Mouse (Mus musculus) heart, embryonic 13.5 days (tissue): Measurements from ENCODE around the gene Phactr3. TPM values are rescaled to one million over a fixed set of nuclear protein-coding genes. Genes with fewer than 3 reads are reported as not detected.

Source experiments
- ATAC-seq: fragments of 200-750 bp; cut with Nextera tagmentation; 2 replicates; pipeline ENCODE4 v1.8.0; 2017; ENCODE audit warnings: moderate TSS enrichment; ENCODE audit not compliant: insufficient number of reproducible peaks, low FRiP score, low TSS enrichment; ENCODE audit errors: extremely low read depth
- H3K27ac ChIP-seq: fragments of 300-500 bp; sonication (generic); replicated peaks from 2 replicates; pipeline ENCODE4 v1.5.1; 2015; ENCODE audit warnings: moderate library complexity, mild to moderate bottlenecking, inconsistent platforms
- H3K27me3 ChIP-seq: fragments of 300-500 bp; sonication (generic); replicated peaks from 2 replicates; pipeline ENCODE4 v1.6.1; 2015; ENCODE audit warnings: mild to moderate bottlenecking, inconsistent platforms
- H3K36me3 ChIP-seq: fragments of 300-500 bp; sonication (generic); 2 replicates; pipeline ENCODE4 v1.6.1; 2015; ENCODE audit warnings: mild to moderate bottlenecking, inconsistent platforms
- H3K4me1 ChIP-seq: fragments of 300-500 bp; sonication (generic); 2 replicates; pipeline ENCODE4 v1.6.1; 2015; ENCODE audit warnings: inconsistent platforms
- H3K4me2 ChIP-seq: fragments of 300-500 bp; sonication (generic); 2 replicates; pipeline ENCODE4 v1.6.1; 2015; ENCODE audit warnings: inconsistent platforms, mild to moderate bottlenecking, moderate library complexity
- H3K4me3 ChIP-seq: fragments of 300-500 bp; sonication (generic); 2 replicates; pipeline ENCODE4 v1.5.1; 2015; ENCODE audit warnings: moderate library complexity, mild to moderate bottlenecking, inconsistent platforms
- H3K9ac ChIP-seq: fragments of 300-500 bp; sonication (generic); 2 replicates; pipeline ENCODE4 v1.6.1; 2015; ENCODE audit warnings: inconsistent platforms, mild to moderate bottlenecking, moderate library complexity
- H3K9me3 ChIP-seq: fragments of 300-500 bp; sonication (generic); 2 replicates; pipeline ENCODE4 v1.6.1; 2016; ENCODE audit warnings: inconsistent platforms
- whole genome bisulfite sequencing: fragments of 180-500 bp; shearing (Covaris S2); methylation state at CpG from one replicate; pipeline ENCODE4 v1.1.7; 2015; ENCODE audit warnings: mixed read lengths; 5-methylcytosine and 5-hydroxymethylcytosine counted together
- polyA plus RNA-seq: library from polyadenylated mRNA; unstranded; fragments of >200 nt; fragmentation: Nextera tagmentation; extraction: Ambion mirVana; gene quantifications from 2 replicates; pipeline ENCODE4 v1.2.1, GENCODE M21; 2015

The Phactr3 gene
- polyA plus RNA-seq, 1 experiment from 2014 or later: 6.8 TPM

- Histone ChIP-seq H3K9me3 (peaks cover 6% of the 10 kb centered on the region), H3K4me3 (no peak overlapping the region), H3K27ac (no peak overlapping the region), H3K36me3 (no peaks in the 10 kb centered on the region), H3K4me2 (no peak overlapping the region), H3K9ac (no peak overlapping the region), H3K4me1 (peaks cover 7% of the 10 kb centered on the region; the same call in 1 of the 2 replicates), H3K27me3 (no peaks in the 10 kb centered on the region)
- WGBS: 67% methylated on average over 5 of the region's 5 CpGs
- ATAC-seq: no peak
These were observed 114.7 kb downstream of the Phactr3 start for GRCm38 (mm10) chr2:178233487-178233886.

GRCm38 (mm10) chr2:178237056-178237455, 118.3 kb downstream of the Phactr3 start:
- Histone ChIP-seq H3K4me2 (no peak overlapping the region), H3K4me1 (peaks cover 7% of the 10 kb centered on the region; the same call in 1 of the 2 replicates), H3K9me3 (no peaks in the 10 kb centered on the region), H3K9ac (no peak overlapping the region), H3K36me3 (no peaks in the 10 kb centered on the region), H3K27me3 (no peaks in the 10 kb centered on the region), H3K4me3 (no peak overlapping the region), H3K27ac (no peak overlapping the region)
- WGBS: 58% methylated on average over 3 of the region's 3 CpGs
- no peak for ATAC-seq

- H3K4me2 ChIP-seq: no peak overlapping the region
- H3K36me3 ChIP-seq: no peaks in the 10 kb centered on the region
- no peak overlapping the region for H3K4me3 ChIP-seq
- ATAC-seq: no peak
- no peaks in the 10 kb centered on the region for H3K9me3 ChIP-seq
- peaks cover 14% of the 10 kb centered on the region for H3K4me1 ChIP-seq
- no peaks in the 10 kb centered on the region for H3K27me3 ChIP-seq
- WGBS: 57% methylated on average over 2 of the region's 2 CpGs
- no peak overlapping the region for H3K9ac ChIP-seq
- H3K27ac ChIP-seq: no peak overlapping the region
These were observed 119.7 kb downstream of the Phactr3 start for GRCm38 (mm10) chr2:178238503-178238902.

- Histone ChIP-seq H3K9me3 (no peaks in the 10 kb centered on the region), H3K27ac (no peak overlapping the region)
- WGBS: 68% methylated on average over 8 of the region's 8 CpGs
These were observed 122.1 kb downstream of the Phactr3 start for GRCm38 (mm10) chr2:178240886-178241285.

GRCm38 (mm10) chr2:178241374-178241773, 122.6 kb downstream of the Phactr3 start:
- H3K9ac ChIP-seq: no peak overlapping the region
- no peaks in the 10 kb centered on the region for H3K9me3 ChIP-seq
- no peak for ATAC-seq
- 51% methylated on average over 3 of the region's 3 CpGs for WGBS
- no peaks in the 10 kb centered on the region for H3K36me3 ChIP-seq
- no peaks in the 10 kb centered on the region for H3K27me3 ChIP-seq
- H3K27ac ChIP-seq: no peak overlapping the region
- no peak overlapping the region for H3K4me2 ChIP-seq
- peaks cover 14% of the 10 kb centered on the region for H3K4me1 ChIP-seq
- no peak overlapping the region for H3K4me3 ChIP-seq

More at GRCm38 (mm10) chr2:178240886-178241285, 122.1 kb downstream of the Phactr3 start:
- peaks cover 14% of the 10 kb centered on the region for H3K4me1 ChIP-seq
- H3K4me2 ChIP-seq: no peak overlapping the region
- no peak overlapping the region for H3K4me3 ChIP-seq
- no peak overlapping the region for H3K9ac ChIP-seq
- H3K36me3 ChIP-seq: no peaks in the 10 kb centered on the region
- H3K27me3 ChIP-seq: no peaks in the 10 kb centered on the region
- ATAC-seq: no peak

- Histone ChIP-seq H3K4me3 (no peak overlapping the region), H3K27ac (no peak overlapping the region), H3K27me3 (no peaks in the 10 kb centered on the region), H3K9ac (no peak overlapping the region), H3K4me1 (peaks cover 14% of the 10 kb centered on the region; the same call in 1 of the 2 replicates), H3K36me3 (no peaks in the 10 kb centered on the region), H3K9me3 (no peaks in the 10 kb centered on the region), H3K4me2 (no peak overlapping the region)
- no peak for ATAC-seq
- 34% methylated on average over 3 of the region's 3 CpGs for WGBS
These were observed 124.2 kb downstream of the Phactr3 start for GRCm38 (mm10) chr2:178242996-178243395.

GRCm38 (mm10) chr2:178244866-178245265, 126.1 kb downstream of the Phactr3 start:
- Histone ChIP-seq H3K36me3 (no peaks in the 10 kb centered on the region), H3K4me3 (no peak overlapping the region), H3K27ac (no peak overlapping the region), H3K9ac (no peak overlapping the region), H3K9me3 (no peaks in the 10 kb centered on the region), H3K4me1 (peaks cover 14% of the 10 kb centered on the region; the same call in 1 of the 2 replicates), H3K27me3 (no peaks in the 10 kb centered on the region), H3K4me2 (no peak overlapping the region)
- 71% methylated on average over 1 of the region's 1 CpGs for WGBS
- no peak for ATAC-seq

- no peaks in the 10 kb centered on the region for H3K36me3 ChIP-seq
- ATAC-seq: no peak
- WGBS: 76% methylated on average over 5 of the region's 5 CpGs
These were observed 127.1 kb downstream of the Phactr3 start for GRCm38 (mm10) chr2:178245841-178246240.

GRCm38 (mm10) chr2:178246767-178247166, 128.0 kb downstream of the Phactr3 start:
- WGBS: 40% methylated on average over 4 of the region's 4 CpGs
- Histone ChIP-seq H3K27me3 (0 out of 2 replicates have a peak, but pooled peaks cover 2% of the 10 kb centered on the region), H3K4me3 (no peak overlapping the region), H3K4me2 (no peak overlapping the region), H3K9me3 (no peaks in the 10 kb centered on the region), H3K27ac (no peak overlapping the region), H3K9ac (no peak overlapping the region), H3K4me1 (peaks cover 14% of the 10 kb centered on the region; the same call in 1 of the 2 replicates), H3K36me3 (no peaks in the 10 kb centered on the region)
- ATAC-seq: no peak

More at GRCm38 (mm10) chr2:178245841-178246240, 127.1 kb downstream of the Phactr3 start:
- Histone ChIP-seq H3K27ac (no peak overlapping the region), H3K9me3 (no peaks in the 10 kb centered on the region), H3K4me3 (no peak overlapping the region), H3K4me2 (no peak overlapping the region), H3K4me1 (peaks cover 14% of the 10 kb centered on the region; the same call in 1 of the 2 replicates), H3K9ac (no peak overlapping the region), H3K27me3 (no peaks in the 10 kb centered on the region)

GRCm38 (mm10) chr2:178247274-178247673, 128.5 kb downstream of the Phactr3 start:
- H3K4me2 ChIP-seq: no peak overlapping the region
- no peak overlapping the region for H3K27ac ChIP-seq
- H3K9ac ChIP-seq: no peak overlapping the region
- 0 out of 2 replicates have a peak, but pooled peaks cover 6% of the 10 kb centered on the region for H3K27me3 ChIP-seq
- ATAC-seq: no peak
- no peaks in the 10 kb centered on the region for H3K36me3 ChIP-seq
- peaks cover 14% of the 10 kb centered on the region; the same call in 1 of the 2 replicates for H3K4me1 ChIP-seq
- H3K9me3 ChIP-seq: no peaks in the 10 kb centered on the region
- WGBS: 52% methylated on average over 8 of the region's 8 CpGs
- no peak overlapping the region for H3K4me3 ChIP-seq

GRCm38 (mm10) chr2:178257117-178257825, 138.5 kb downstream of the Phactr3 start:
- no peak for ATAC-seq
- H3K36me3 ChIP-seq: no peaks in the 10 kb centered on the region
- no peak overlapping the region for H3K4me3 ChIP-seq
- no peaks in the 10 kb centered on the region for H3K9me3 ChIP-seq
- peaks cover 4% of the 10 kb centered on the region; the same call in 1 of the 2 replicates for H3K27me3 ChIP-seq
- H3K27ac ChIP-seq: no peak overlapping the region
- H3K9ac ChIP-seq: 0 out of 2 replicates have a peak overlapping the region, but pooled peaks have one; percentile 33
- H3K4me1 ChIP-seq: peaks cover 9% of the 10 kb centered on the region
- WGBS: 2% methylated on average over 3 of the region's 3 CpGs
- no peak overlapping the region for H3K4me2 ChIP-seq
